Mouse (Mus musculus): ENCODE data around the gene Lin52.

GRCm38 (mm10) chr12:84546577-84547085, 95.4 kb downstream of the Lin52 start:
- TF ChIP-seq CTCF (IDR thresholded peaks at IDR 0.05; ENCODE audit: borderline replicate concordance, extremely low read depth, insufficient read depth, insufficient read length): no peak
- TF ChIP-seq POLR2A (IDR thresholded peaks at IDR 0.05; ENCODE audit: borderline replicate concordance, extremely low read depth, insufficient read depth, insufficient read length, poor library complexity, severe bottlenecking): no peak
